Mouse (Mus musculus) CD8-positive naive resting alpha-beta T cell, adult 57 days (primary cell): ENCODE data around the gene Cmtm7. TPM values are rescaled to one million over a fixed set of nuclear protein-coding genes. Genes with fewer than 3 reads are reported as not detected.

ENCODE experiments used
- total RNA-seq: library from RNA; stranded (reverse); gene quantifications from one replicate; pipeline ENCODE4 v1.2.4, GENCODE M21; 2023

The Cmtm7 gene
- 70.2 TPM for total RNA-seq

GRCm38 (mm10) chr9:114781526-114782212 lies at the start of gene Cmtm7:
TSS of gene Cmtm7 (minus strand) at chr9:114781856.

GRCm38 (mm10) chr9:114731011-114731755 lies 50.5 kb downstream of the Cmtm7 start, which contains the start of gene Cmtm6:
TSS of gene Cmtm6 (plus strand) at chr9:114731116.

Other genes starting within 250 kb of the Cmtm7 start
- gene Trim71, start 217.5 kb downstream of the Cmtm7 start, total RNA-seq: not detected
- 77.8 TPM for gene Cnot10, start 141.7 kb downstream of the Cmtm7 start, total RNA-seq
- 46.3 TPM for gene Dync1li1, start 93.1 kb downstream of the Cmtm7 start, total RNA-seq
- 86.4 TPM for gene Cmtm6, start 50.7 kb downstream of the Cmtm7 start, total RNA-seq
- 0.31 TPM for gene Cmtm8, start 62.3 kb upstream of the Cmtm7 start, total RNA-seq
- gene Gpd1l, start 152.1 kb upstream of the Cmtm7 start, total RNA-seq: 48.0 TPM
- not detected for gene Osbpl10, start 196.7 kb upstream of the Cmtm7 start, total RNA-seq
- 124 TPM for gene Rps27rt, start 200.9 kb upstream of the Cmtm7 start, total RNA-seq